Mouse (Mus musculus): ENCODE results near the gene Plcb1. TPM values are rescaled to one million over a fixed set of nuclear protein-coding genes. Genes with fewer than 3 reads are reported as not detected.

Plcb1 gene
- total and polyA plus RNA-seq, 3 experiments: 0.78 to 4.2 (median 3.9) TPM

DNA sequence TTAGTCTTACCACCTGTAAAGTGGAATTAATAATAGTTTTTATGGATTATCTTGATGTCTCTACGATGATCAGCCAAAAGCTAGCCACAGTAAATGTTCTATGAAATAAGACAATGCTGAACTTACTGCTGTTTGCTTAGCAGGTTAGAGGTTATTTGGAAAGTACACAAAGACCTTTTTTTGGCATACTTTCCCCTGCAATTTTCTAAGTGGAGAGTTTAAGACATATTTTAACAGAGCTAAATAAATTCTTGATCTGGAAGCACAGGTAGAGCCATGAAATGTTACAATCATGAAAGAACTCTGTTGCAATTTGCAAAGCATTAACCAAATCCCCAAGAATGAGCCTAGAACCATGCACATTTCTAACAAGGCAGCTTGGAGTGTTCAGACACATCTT is 140.4 kb downstream of the Plcb1 start:
- Histone ChIP-seq H3K36me3 (ENCODE audit: control insufficient read depth, insufficient read depth, low read length) (peaks cover 20% of the 10 kb centered on the region), H3K79me2 (replicated peaks; ENCODE audit: control insufficient read depth, insufficient read depth, low read length) (no peaks in the 10 kb centered on the region; the same call in 1 of the 2 replicates), H3K4me1 (ENCODE audit: control insufficient read depth, insufficient read depth, low read length) (peaks cover 9% of the 10 kb centered on the region), H3K27me3 (ENCODE audit: control insufficient read depth, insufficient read depth, low read length) (no peaks in the 10 kb centered on the region), H3K4me3 (no peak overlapping the region), H3K9ac (ENCODE audit: low read depth, low read length) (no peak overlapping the region), H3K27ac (no peak overlapping the region)
- WGBS: 73% methylated on average over 1 of the region's 1 CpGs
- no peak for DNase-seq
- TF ChIP-seq EP300 (IDR thresholded peaks at IDR 0.05; ENCODE audit: insufficient read depth, low read depth, low read length): no peak
- intact Hi-C loops (cut with DNase I): no loop called here

DNA sequence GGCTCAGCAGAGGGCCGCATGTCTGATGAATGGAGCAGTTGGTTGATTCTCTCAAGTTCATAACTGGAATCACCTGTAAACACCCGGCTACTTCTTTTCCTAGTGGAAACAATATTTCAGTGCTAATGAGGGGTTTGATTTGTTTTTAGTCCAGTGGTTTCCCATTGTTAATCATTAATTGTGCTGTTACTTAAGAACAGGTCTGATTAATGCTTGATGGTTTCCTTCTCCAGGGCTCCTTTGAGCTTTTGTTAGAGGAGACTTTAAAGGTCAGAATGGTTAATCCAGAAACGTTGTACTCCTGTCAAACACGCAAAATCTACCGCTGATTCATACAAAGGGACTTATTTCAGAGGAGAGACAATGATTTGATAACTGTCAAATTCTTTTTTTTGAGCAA is 141.2 kb downstream of the Plcb1 start:
- H3K4me3 ChIP-seq: no peak overlapping the region
- no peaks in the 10 kb centered on the region; the same call in 1 of the 2 replicates for H3K79me2 ChIP-seq (replicated peaks; ENCODE audit: control insufficient read depth, insufficient read depth, low read length)
- intact Hi-C loops (cut with DNase I): no loop called here
- DNase-seq: no peak
- TF ChIP-seq POLR2A (IDR thresholded peaks at IDR 0.05; ENCODE audit: insufficient read depth, low read depth, low read length): no peak
- no peak for TF ChIP-seq EP300 (IDR thresholded peaks at IDR 0.05; ENCODE audit: insufficient read depth, low read depth, low read length)
- TF ChIP-seq CTCF (IDR thresholded peaks at IDR 0.05): no peak
- H3K4me1 ChIP-seq (ENCODE audit: control insufficient read depth, insufficient read depth, low read length): peaks cover 7% of the 10 kb centered on the region
- WGBS: 71% methylated on average over 5 of the region's 5 CpGs
- no peak overlapping the region for H3K9ac ChIP-seq (ENCODE audit: low read depth, low read length)
- H3K27me3 ChIP-seq (ENCODE audit: control insufficient read depth, insufficient read depth, low read length): no peaks in the 10 kb centered on the region
- H3K27ac ChIP-seq: no peak overlapping the region
- H3K36me3 ChIP-seq (ENCODE audit: control insufficient read depth, insufficient read depth, low read length): peaks cover 14% of the 10 kb centered on the region

DNA sequence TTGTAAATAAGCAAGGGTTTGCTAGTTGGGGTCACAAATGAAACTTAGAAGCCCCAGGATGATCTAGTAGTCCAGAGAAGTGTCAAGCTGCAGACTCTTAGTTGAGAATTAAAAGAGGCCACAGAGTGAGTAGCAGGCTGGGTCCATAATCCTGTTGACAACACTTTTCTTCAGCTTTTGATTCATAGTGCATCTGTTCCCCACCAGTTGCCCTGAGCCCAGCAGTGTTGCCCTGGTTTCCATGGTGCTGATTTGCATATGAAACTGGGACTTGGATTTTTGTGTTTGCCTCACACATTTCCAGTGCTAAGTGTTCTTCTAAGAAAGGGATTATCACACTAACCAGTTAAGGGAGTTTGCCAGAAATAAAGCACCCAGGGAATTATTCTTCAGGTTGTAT is 143.6 kb downstream of the Plcb1 start:
- Histone ChIP-seq H3K27ac (no peak overlapping the region), H3K9ac (ENCODE audit: low read depth, low read length) (no peak overlapping the region), H3K36me3 (ENCODE audit: control insufficient read depth, insufficient read depth, low read length) (peaks cover 9% of the 10 kb centered on the region; the same call in 1 of the 2 replicates), H3K79me2 (replicated peaks; ENCODE audit: control insufficient read depth, insufficient read depth, low read length) (no peaks in the 10 kb centered on the region), H3K4me3 (no peak overlapping the region), H3K27me3 (ENCODE audit: control insufficient read depth, insufficient read depth, low read length) (no peaks in the 10 kb centered on the region), H3K4me1 (ENCODE audit: control insufficient read depth, insufficient read depth, low read length) (peaks cover 5% of the 10 kb centered on the region)
- intact Hi-C loops (cut with DNase I): no loop called here
- no peak for TF ChIP-seq EP300 (IDR thresholded peaks at IDR 0.05; ENCODE audit: insufficient read depth, low read depth, low read length)
- no peak for TF ChIP-seq CTCF (IDR thresholded peaks at IDR 0.05)
- no peak for TF ChIP-seq POLR2A (IDR thresholded peaks at IDR 0.05; ENCODE audit: insufficient read depth, low read depth, low read length)
- no peak for DNase-seq

DNA sequence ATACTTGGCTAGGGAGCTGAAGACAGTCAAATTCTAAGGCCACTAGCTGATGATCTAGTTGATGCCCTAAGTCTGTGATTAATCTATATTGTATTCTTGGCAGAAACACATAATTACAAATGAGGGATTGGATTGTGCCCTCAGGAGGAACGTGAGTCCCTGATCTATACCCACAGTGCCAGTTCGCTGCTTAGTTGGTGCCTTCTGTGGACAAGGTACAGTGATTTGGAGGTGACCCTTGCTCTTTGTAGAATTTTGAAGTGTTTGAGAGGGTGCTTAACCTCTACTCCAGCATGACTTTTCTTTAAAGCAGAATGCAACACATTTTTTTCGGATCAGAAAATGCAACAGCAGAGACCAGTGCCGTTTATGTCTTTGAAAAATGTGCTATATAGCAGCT is 145.1 kb downstream of the Plcb1 start:
- Histone ChIP-seq H3K4me3 (no peak overlapping the region), H3K27ac (no peak overlapping the region), H3K36me3 (ENCODE audit: control insufficient read depth, insufficient read depth, low read length) (peaks cover 9% of the 10 kb centered on the region; the same call in 1 of the 2 replicates), H3K79me2 (replicated peaks; ENCODE audit: control insufficient read depth, insufficient read depth, low read length) (no peaks in the 10 kb centered on the region), H3K27me3 (ENCODE audit: control insufficient read depth, insufficient read depth, low read length) (no peaks in the 10 kb centered on the region), H3K4me1 (ENCODE audit: control insufficient read depth, insufficient read depth, low read length) (peaks cover 4% of the 10 kb centered on the region), H3K9ac (ENCODE audit: low read depth, low read length) (no peak overlapping the region)
- 89% methylated on average over 4 of the region's 4 CpGs for WGBS
- intact Hi-C loops (cut with DNase I): no loop called here
- DNase-seq: no peak
- no peak for TF ChIP-seq CTCF (IDR thresholded peaks at IDR 0.05)
- TF ChIP-seq POLR2A (IDR thresholded peaks at IDR 0.05; ENCODE audit: insufficient read depth, low read depth, low read length): no peak
- TF ChIP-seq EP300 (IDR thresholded peaks at IDR 0.05; ENCODE audit: insufficient read depth, low read depth, low read length): no peak

DNA sequence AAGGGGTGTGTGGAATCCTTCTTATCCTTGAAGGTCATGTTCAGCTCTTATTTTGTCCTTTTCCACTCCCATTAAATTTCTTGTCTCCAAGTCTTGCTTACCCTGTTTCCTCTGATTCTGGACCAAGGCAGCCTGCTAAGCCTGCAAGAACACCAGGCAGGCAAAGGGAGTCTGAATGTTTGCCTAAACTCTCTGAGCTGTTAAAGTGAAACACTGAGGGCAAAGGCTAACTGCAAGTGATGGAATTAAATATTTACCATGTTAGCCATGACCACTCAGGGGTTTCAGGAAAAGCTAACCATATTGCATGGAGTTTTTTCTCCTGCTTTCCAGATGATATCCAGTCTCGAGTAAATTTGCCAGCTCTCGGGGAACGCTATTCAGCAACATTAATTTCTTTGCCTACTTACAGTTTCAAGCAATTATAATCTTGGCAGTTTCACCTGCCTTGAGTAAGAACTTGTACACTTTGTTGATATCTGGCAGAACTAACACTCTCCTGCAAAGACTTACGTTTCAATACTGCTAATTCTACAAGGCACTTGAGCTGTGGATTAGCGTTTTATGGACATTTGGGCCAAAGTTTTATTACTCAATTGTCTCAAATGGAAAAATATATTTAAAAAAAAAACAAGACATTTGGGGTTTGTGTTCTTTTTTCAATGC is 146.0 kb downstream of the Plcb1 start:
- Histone ChIP-seq H3K4me3 (no peak overlapping the region), H3K27ac (no peak overlapping the region), H3K36me3 (ENCODE audit: control insufficient read depth, insufficient read depth, low read length) (peaks cover 3% of the 10 kb centered on the region; the same call in 1 of the 2 replicates), H3K4me1 (ENCODE audit: control insufficient read depth, insufficient read depth, low read length) (peaks cover under 1% of the 10 kb centered on the region; the same call in 1 of the 2 replicates), H3K9ac (ENCODE audit: low read depth, low read length) (no peak overlapping the region), H3K27me3 (ENCODE audit: control insufficient read depth, insufficient read depth, low read length) (no peaks in the 10 kb centered on the region), H3K79me2 (replicated peaks; ENCODE audit: control insufficient read depth, insufficient read depth, low read length) (no peaks in the 10 kb centered on the region)
- intact Hi-C loops (cut with DNase I): no loop called here
- 93% methylated on average over 5 of the region's 5 CpGs for WGBS
- TF ChIP-seq CTCF (IDR thresholded peaks at IDR 0.05) (no peak), POLR2A (IDR thresholded peaks at IDR 0.05; ENCODE audit: insufficient read depth, low read depth, low read length) (no peak)
- no peak for DNase-seq

DNA sequence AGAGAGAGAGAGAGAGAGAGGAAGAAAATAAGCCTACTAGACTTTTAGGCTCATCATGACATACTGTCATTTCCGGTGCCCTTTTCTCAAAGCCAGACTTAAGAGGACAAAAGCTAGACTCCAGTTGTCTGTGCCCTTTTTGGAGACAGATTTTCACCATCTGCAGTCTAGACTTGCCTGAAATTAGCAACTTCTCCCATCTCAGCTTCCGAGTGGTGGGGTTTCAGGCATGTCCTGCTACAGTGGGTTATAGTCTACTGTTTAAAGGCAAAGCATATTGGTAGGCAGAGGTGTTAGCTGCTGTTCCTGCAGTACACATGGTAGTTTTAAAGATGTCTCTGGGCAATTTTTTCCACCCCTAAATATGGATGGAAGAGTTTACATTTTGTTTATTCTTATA is 149.6 kb downstream of the Plcb1 start:
- Histone ChIP-seq H3K4me3 (no peak overlapping the region), H3K36me3 (ENCODE audit: control insufficient read depth, insufficient read depth, low read length) (no peaks in the 10 kb centered on the region), H3K9ac (ENCODE audit: low read depth, low read length) (no peak overlapping the region), H3K27ac (no peak overlapping the region), H3K79me2 (replicated peaks; ENCODE audit: control insufficient read depth, insufficient read depth, low read length) (no peaks in the 10 kb centered on the region), H3K4me1 (ENCODE audit: control insufficient read depth, insufficient read depth, low read length) (no peaks in the 10 kb centered on the region), H3K27me3 (ENCODE audit: control insufficient read depth, insufficient read depth, low read length) (no peaks in the 10 kb centered on the region)
- TF ChIP-seq EP300 (IDR thresholded peaks at IDR 0.05; ENCODE audit: insufficient read depth, low read depth, low read length) (no peak), POLR2A (IDR thresholded peaks at IDR 0.05; ENCODE audit: insufficient read depth, low read depth, low read length) (no peak), CTCF (IDR thresholded peaks at IDR 0.05) (no peak)
- 96% methylated on average over 2 of the region's 2 CpGs for WGBS
- intact Hi-C loops (cut with DNase I): no loop called here
- no peak for DNase-seq
